Mouse (Mus musculus) G1E (cell line): ENCODE measurements around the gene Fam53a.
A peak's percentile ranks its signal among the peaks of the same experiment; 100 is the strongest.

Experiments
- CTCF ChIP-seq: IDR thresholded peaks from 2 replicates; pipeline ENCODE4 v1.5.1; 2012; ENCODE audit warnings: low read depth, low read length, inconsistent platforms, mixed read lengths
- GATA1 ChIP-seq: IDR thresholded peaks from 2 replicates; pipeline ENCODE4 v1.6.1; 2012; ENCODE audit warnings: borderline replicate concordance, low read length, inconsistent platforms, mixed read lengths
- GATA2 ChIP-seq: IDR thresholded peaks from 2 replicates; pipeline ENCODE4 v1.6.1; 2012; ENCODE audit warnings: low read depth, low read length, inconsistent platforms, borderline replicate concordance
- POLR2AphosphoS5 ChIP-seq: IDR thresholded peaks from 2 replicates; pipeline ENCODE4 v1.6.1; 2012; ENCODE audit warnings: low read depth, low read length, inconsistent platforms; ENCODE audit not compliant: insufficient replicate concordance
- TAL1 ChIP-seq: conservative IDR thresholded peaks from 2 replicates; pipeline ENCODE4 v1.6.1; 2012; ENCODE audit warnings: low read depth, low read length, inconsistent platforms, mixed read lengths

DNA sequence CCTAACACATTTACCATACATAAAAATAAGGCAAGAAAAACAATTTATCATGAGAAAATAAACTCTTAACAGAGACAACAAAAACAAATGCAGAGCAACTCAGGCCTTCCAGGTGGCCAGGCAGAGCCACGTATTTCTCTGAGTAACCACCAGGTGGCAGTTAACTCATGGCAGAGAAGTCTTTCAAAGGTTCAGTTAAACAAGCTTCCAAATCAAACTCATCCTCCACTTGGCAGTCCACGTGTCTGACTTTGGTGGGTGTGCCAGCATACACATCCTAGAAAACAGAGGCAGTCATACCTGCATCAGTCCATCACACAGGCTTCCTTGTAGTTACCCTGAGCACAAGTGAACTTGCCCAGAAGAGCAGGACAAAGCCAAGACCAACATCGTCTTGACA is 11.2 kb upstream of the Fam53a start:
- TF ChIP-seq CTCF (peak; percentile 68; the same call in 1 of the 2 replicates), TAL1 (no peak), POLR2AphosphoS5 (no peak), GATA1 (no peak), GATA2 (no peak)
